Mouse (Mus musculus) kidney, postnatal 0 days (tissue): ENCODE data around the gene Arid2. TPM values are rescaled to one million over a fixed set of nuclear protein-coding genes. Genes with fewer than 3 reads are reported as not detected.

ENCODE experiments used
- ATAC-seq: fragments of 200-750 bp; cut with Nextera tagmentation; replicated peaks from 2 replicates; pipeline ENCODE4 v1.8.0; 2017; ENCODE audit warnings: low read depth, moderate number of reproducible peaks, moderate TSS enrichment, moderate library complexity; ENCODE audit not compliant: low FRiP score
- DNase-seq: peaks from one replicate; pipeline ENCODE4 v3.0.0-alpha.2; 2016; ENCODE audit warnings: low spot score
- H3K27ac ChIP-seq: fragments of 300-500 bp; sonication (generic); 2 replicates; pipeline ENCODE4 v1.5.1; 2014; ENCODE audit warnings: mild to moderate bottlenecking
- H3K27me3 ChIP-seq: fragments of 300-500 bp; sonication (generic); 2 replicates; pipeline ENCODE4 v1.6.1; 2014; ENCODE audit warnings: low read length, mixed read lengths; ENCODE audit not compliant: insufficient read depth
- H3K36me3 ChIP-seq: fragments of 300-500 bp; sonication (generic); 2 replicates; pipeline ENCODE4 v1.6.1; 2014; ENCODE audit warnings: low read length, mixed read lengths; ENCODE audit not compliant: insufficient read depth
- H3K4me1 ChIP-seq: fragments of 300-500 bp; sonication (generic); replicated peaks from 2 replicates; pipeline ENCODE4 v1.6.1; 2014; ENCODE audit warnings: antibody characterized with exemption, low read length, mixed read lengths; ENCODE audit not compliant: insufficient read depth
- H3K4me2 ChIP-seq: fragments of 300-500 bp; sonication (generic); 2 replicates; pipeline ENCODE4 v1.6.1; 2014; ENCODE audit warnings: mild to moderate bottlenecking, low read length, moderate library complexity, mixed read lengths
- H3K4me3 ChIP-seq: fragments of 300-500 bp; sonication (generic); replicated peaks from 2 replicates; pipeline ENCODE4 v1.5.1; 2014; ENCODE audit warnings: low read depth, low read length
- H3K9ac ChIP-seq: fragments of 300-500 bp; sonication (generic); 2 replicates; pipeline ENCODE4 v1.6.1; 2014; ENCODE audit warnings: low read depth, low read length
- H3K9me3 ChIP-seq: fragments of 300-500 bp; sonication (generic); replicated peaks from 2 replicates; pipeline ENCODE4 v1.6.1; 2016; ENCODE audit warnings: low read length, inconsistent platforms, mixed read lengths
- CTCF ChIP-seq: IDR thresholded peaks from 2 replicates; pipeline ENCODE4 v1.5.1; 2016; ENCODE audit warnings: antibody characterized with exemption, low read depth, mild to moderate bottlenecking, moderate library complexity
- WGBS: fragments of 180-500 bp; shearing (Covaris S2); extraction: QIAGEN DNeasy Blood & Tissue Kit; methylation state at CpG from one replicate; pipeline ENCODE4 v1.1.7; 2014; 5-methylcytosine and 5-hydroxymethylcytosine counted together
- microRNA-seq: library from miRNA; unstranded; fragments of <30 nt; microRNA quantifications from one replicate; pipeline ENCODE4, GENCODE M21; 2016
- polyA plus RNA-seq: library from polyadenylated mRNA; unstranded; fragments of >200 nt; fragmentation: Nextera tagmentation; extraction: Ambion mirVana; gene quantifications from 2 replicates; pipeline ENCODE4 v1.2.1, GENCODE M21; 2015

Arid2 gene
- polyA plus RNA-seq, 1 experiment from 2014 or later, result 16.6 TPM

GRCm38 (mm10) chr15:96446785-96447184, 159.5 kb downstream of the Arid2 start:
- Histone ChIP-seq H3K4me3 (no peak overlapping the region), H3K27ac (no peak overlapping the region), H3K4me2 (no peak overlapping the region), H3K9ac (no peak overlapping the region), H3K27me3 (no peaks in the 10 kb centered on the region), H3K4me1 (no peaks in the 10 kb centered on the region), H3K9me3 (no peaks in the 10 kb centered on the region), H3K36me3 (peaks cover 14% of the 10 kb centered on the region; the same call in 1 of the 2 replicates)
- WGBS, result 88% methylated on average over 10 of the region's 10 CpGs
- DNase-seq, result no peak
- no peak for ATAC-seq
- TF ChIP-seq CTCF, result no peak

DNA sequence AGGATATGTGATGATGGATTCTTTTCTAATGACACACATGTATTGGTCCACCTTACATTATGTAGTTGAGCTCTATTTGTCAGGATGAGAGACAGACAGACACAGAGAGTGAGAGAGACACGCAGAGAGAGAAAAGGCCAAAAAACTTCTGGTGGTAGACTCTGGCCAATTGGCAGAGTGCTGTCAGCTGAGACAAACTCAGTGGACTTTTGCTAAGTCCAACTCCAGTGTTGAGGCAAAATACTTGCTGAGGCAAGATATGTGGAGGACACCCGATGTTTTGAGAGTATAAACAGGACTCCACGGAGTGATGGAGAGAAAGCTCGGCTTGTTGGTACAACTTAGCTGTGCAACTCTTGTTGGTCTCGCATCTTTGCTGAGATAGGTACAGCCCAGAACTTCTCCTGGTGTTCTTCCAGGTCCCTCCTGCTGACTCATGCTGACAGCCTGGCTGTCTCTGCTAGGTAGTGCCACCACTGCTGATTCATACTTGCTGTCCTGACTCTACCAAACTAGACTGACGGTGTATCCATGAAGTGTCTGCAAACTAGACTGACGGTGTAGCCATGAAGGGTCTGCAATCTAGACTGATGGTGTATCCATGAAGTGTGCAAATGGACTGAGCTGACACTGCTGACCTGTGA, 161.5 kb downstream of the Arid2 start:
- Histone ChIP-seq H3K27ac (no peak overlapping the region), H3K27me3 (no peaks in the 10 kb centered on the region), H3K9ac (no peak overlapping the region), H3K9me3 (no peaks in the 10 kb centered on the region), H3K36me3 (0 out of 2 replicates have a peak, but pooled peaks cover 7% of the 10 kb centered on the region), H3K4me2 (no peak overlapping the region), H3K4me1 (0 out of 2 replicates have a peak, but pooled peaks cover 2% of the 10 kb centered on the region), H3K4me3 (no peak overlapping the region)
- 89% methylated on average over 7 of the region's 7 CpGs for WGBS
- TF ChIP-seq CTCF, result no peak
- ATAC-seq, result no peak
- no peak for DNase-seq

- Histone ChIP-seq H3K9me3 (no peaks in the 10 kb centered on the region), H3K9ac (no peak overlapping the region), H3K27ac (no peak overlapping the region), H3K4me2 (no peak overlapping the region), H3K4me3 (no peak overlapping the region), H3K27me3 (no peaks in the 10 kb centered on the region), H3K36me3 (no peaks in the 10 kb centered on the region), H3K4me1 (peaks cover 14% of the 10 kb centered on the region)
- ATAC-seq (no peak), DNase-seq (no peak)
- no peak for TF ChIP-seq CTCF
- WGBS, result 72% methylated on average over 1 of the region's 1 CpGs
Measured at GRCm38 (mm10) chr15:96453346-96453745, 166.0 kb downstream of the Arid2 start.

Small RNA genes within 50 kb of the gene (microRNA-seq; reads per million reads assigned to microRNA genes)
- gene Gm25397, result not detected

Other genes with a start within 250 kb of the Arid2 start
- gene Scaf11, start 173.3 kb downstream of the Arid2 start, polyA plus RNA-seq, result 80.0 and 81.5 TPM in 2 replicates